Mouse (Mus musculus) E14TG2a.4 (cell line): Measurements from ENCODE around the gene Gpr65.

Source experiments
- CTCF ChIP-seq: conservative IDR thresholded peaks from 2 replicates; pipeline ENCODE4 v1.5.1; 2014; ENCODE audit warnings: low read length
- NANOG ChIP-seq: IDR thresholded peaks from 2 replicates; pipeline ENCODE4 v1.6.1; 2014; ENCODE audit warnings: borderline replicate concordance, low read length, mixed read lengths
- POU5F1 ChIP-seq: IDR thresholded peaks from 2 replicates; pipeline ENCODE4 v1.6.1; 2014; ENCODE audit warnings: low read length, borderline replicate concordance

GRCm38 (mm10) chr12:98303013-98303412 lies 34.6 kb downstream of the Gpr65 start:
- TF ChIP-seq CTCF, result no peak
- TF ChIP-seq NANOG, result no peak
- no peak for TF ChIP-seq POU5F1
